Mouse (Mus musculus): ENCODE data around the gene Amfr.

DNA sequence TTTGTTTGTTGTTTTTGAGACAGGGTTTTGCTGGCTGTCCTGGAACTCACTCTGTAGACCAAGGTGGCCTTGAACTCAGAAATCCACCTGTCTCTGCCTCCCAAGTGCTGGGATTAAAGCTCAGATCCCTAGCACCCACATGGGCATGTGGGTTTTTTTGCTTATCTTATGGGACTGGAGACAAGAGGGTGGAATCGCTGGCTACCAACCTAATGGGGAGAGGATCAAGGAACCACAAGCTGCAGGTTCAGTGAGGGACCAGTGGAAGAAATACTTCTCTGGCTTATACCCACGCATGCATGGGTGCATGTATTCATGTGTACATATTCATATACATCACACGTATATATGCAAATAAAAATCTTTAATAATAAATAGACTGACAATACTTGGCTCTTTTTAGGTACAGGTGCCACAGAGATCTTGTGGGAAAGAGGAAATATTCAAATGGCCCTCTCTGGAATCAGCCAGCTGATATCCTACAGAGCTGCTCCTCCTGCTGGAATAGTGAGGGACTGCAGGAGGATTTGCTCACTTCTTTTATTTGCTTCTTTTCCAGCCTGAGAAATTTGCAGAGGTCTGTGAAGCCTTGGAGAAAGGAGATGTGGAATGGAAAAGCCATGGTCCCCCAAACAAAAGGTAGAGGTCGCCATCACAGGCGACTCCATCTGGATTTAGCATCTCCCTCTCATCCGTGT lies 44.7 kb upstream of the Amfr start:
- no peak for TF ChIP-seq CTCF (IDR thresholded peaks at IDR 0.05; ENCODE audit: low read depth, low read length)
- no peak for TF ChIP-seq POLR2A (IDR thresholded peaks at IDR 0.05; ENCODE audit: borderline replicate concordance, low read depth, low read length)
